Mouse (Mus musculus) kidney, adult 11 months (tissue): ENCODE results near the gene Rnf224.
"Not testable (repeated sequence)": the region's sequence is repeated elsewhere in the genome, so short reads cannot be mapped to it uniquely, and the experiment has no call there.

Experiments used
- DNase-seq: peaks from one replicate; pipeline ENCODE4 v3.0.0; 2022

The Rnf224 gene

GRCm38 (mm10) chr2:25236614-25237013 lies at the start of gene Rnf224:
Gene Rnf224 (minus strand): TSS chr2:25236787.
- no peak for DNase-seq

- DNase-seq: no peak
These were observed 49.7 kb upstream of the Rnf224 start for GRCm38 (mm10) chr2:25286314-25286713.

- DNase-seq: no peak
These were observed 49.0 kb upstream of the Rnf224 start for GRCm38 (mm10) chr2:25285551-25285950.

GRCm38 (mm10) chr2:25278928-25279882 lies 42.6 kb upstream of the Rnf224 start:
- peak; percentile 72 for DNase-seq

GRCm38 (mm10) chr2:25273010-25273409 lies 36.4 kb upstream of the Rnf224 start:
- DNase-seq: no peak

GRCm38 (mm10) chr2:25272515-25272914 lies 35.9 kb upstream of the Rnf224 start:
- no peak for DNase-seq

GRCm38 (mm10) chr2:25271827-25272511 lies 35.4 kb upstream of the Rnf224 start, which contains the start of the genes Ssna1 and Anapc2:
Gene Ssna1 (minus strand): TSS chr2:25272438.
Gene Anapc2 (plus strand): TSS chr2:25272478.
- peak; percentile 96 for DNase-seq

- no peak for DNase-seq
These were observed 31.2 kb upstream of the Rnf224 start for GRCm38 (mm10) chr2:25267746-25268309.

- DNase-seq: no peak
These were observed 30.7 kb upstream of the Rnf224 start for GRCm38 (mm10) chr2:25267241-25267640.

GRCm38 (mm10) chr2:25266720-25267119 lies 30.1 kb upstream of the Rnf224 start:
- DNase-seq: peak; percentile 71

- no peak for DNase-seq
These were observed 29.5 kb upstream of the Rnf224 start for GRCm38 (mm10) chr2:25265897-25266656.

GRCm38 (mm10) chr2:25264851-25265250 lies 28.3 kb upstream of the Rnf224 start:
- DNase-seq: peak; percentile 91

GRCm38 (mm10) chr2:25264286-25264660 lies 27.7 kb upstream of the Rnf224 start:
- DNase-seq: no peak

GRCm38 (mm10) chr2:25263623-25264285 lies 27.2 kb upstream of the Rnf224 start:
- no peak for DNase-seq

- DNase-seq: no peak
These were observed 26.4 kb upstream of the Rnf224 start for GRCm38 (mm10) chr2:25262795-25263622.

- peak; percentile 98 for DNase-seq
These were observed 25.7 kb upstream of the Rnf224 start, which contains the start of gene Tprn for GRCm38 (mm10) chr2:25262291-25262767. Gene Tprn (plus strand): TSS chr2:25262618.

- DNase-seq: no peak
These were observed 25.3 kb upstream of the Rnf224 start for GRCm38 (mm10) chr2:25261870-25262269.

GRCm38 (mm10) chr2:25258887-25259286 lies 22.3 kb upstream of the Rnf224 start:
- DNase-seq: no peak

GRCm38 (mm10) chr2:25257250-25257649 lies 20.7 kb upstream of the Rnf224 start:
- not testable (repeated sequence) for DNase-seq

- not testable (repeated sequence) for DNase-seq
These were observed 20.0 kb upstream of the Rnf224 start for GRCm38 (mm10) chr2:25256443-25257109.
